Mouse (Mus musculus): Measurements from ENCODE around the gene Tdp1.

DNA sequence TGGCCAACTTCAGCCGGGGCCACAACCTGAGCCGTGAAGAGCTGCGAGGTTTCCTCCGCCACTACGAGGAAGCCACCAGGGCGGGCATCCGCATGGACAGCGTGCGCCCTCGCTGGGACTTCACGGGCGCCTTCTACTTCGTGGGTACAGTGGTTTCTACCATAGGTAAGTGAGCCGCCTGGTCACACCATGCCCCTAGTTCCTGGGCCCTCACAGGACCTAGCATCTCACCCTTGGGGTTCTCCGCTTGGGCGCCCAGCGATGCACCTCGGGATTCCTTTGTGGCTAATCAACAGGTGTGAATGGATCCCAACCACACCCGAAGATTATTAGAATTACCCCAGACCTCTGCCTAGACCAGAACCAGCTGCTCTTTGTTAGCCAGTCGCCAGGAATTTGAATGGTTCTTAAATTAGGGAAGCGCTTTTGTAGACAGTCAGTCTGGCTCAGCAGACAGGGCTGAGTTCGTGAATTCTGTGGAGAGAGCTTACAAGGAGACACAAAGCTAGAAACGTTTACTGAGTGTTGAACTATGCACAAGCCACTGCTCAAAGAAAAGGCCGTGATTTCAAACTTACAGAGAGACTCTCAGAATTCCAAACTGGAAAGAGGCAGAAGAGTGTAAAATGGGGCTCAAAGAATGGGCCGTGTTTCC, 81.9 kb downstream of the Tdp1 start:
- no peak for TF ChIP-seq CTCF (IDR thresholded peaks at IDR 0.05; ENCODE audit: borderline replicate concordance, extremely low read depth, insufficient read depth, insufficient read length)
- no peak for TF ChIP-seq POLR2A (IDR thresholded peaks at IDR 0.05; ENCODE audit: borderline replicate concordance, extremely low read depth, insufficient read depth, insufficient read length, poor library complexity, severe bottlenecking)

All from brain, embryonic 14.5 days (tissue).